Mouse (Mus musculus): ENCODE measurements around the gene Syna. TPM values are rescaled to one million over a fixed set of nuclear protein-coding genes. Genes with fewer than 3 reads are reported as not detected.

The Syna gene
- polyA plus RNA-seq, 1 experiment from 2014 or later, result 0.07 TPM

DNA sequence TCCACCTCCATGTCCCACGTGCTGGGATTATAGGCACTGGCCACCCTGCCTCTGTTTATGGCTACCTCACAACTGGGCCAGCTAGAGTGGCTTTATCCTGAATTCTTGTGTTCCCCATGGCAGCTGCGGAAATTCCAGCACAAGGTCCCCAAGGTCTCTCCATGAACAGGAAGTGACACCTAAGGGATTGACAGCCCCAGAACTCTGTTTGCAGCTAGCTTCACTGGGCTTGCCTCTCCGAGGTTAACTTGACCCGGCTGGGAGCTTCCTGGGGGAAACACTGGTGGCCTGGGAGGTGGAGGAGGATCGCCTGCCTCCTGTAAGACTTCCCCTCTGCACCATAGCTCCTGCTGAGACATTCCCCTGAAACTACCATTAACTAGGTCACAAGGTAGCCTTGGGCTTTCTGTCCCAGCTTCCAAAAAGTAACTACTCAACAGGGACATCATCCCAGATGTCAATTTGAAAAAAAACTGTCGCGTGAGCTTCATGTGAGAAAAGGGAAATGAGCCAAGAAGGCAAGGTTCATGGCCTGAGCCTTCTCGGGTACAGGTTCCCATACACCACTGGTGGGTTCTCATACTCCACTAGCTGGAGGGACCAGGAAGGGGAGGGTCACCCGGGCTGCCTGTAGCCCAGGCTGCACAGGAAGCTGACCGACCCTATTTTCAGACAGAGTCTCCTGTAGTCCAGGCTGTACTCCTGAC, 12.7 kb upstream of the Syna start:
- WGBS, result 33% methylated on average over 10 of the region's 10 CpGs
- Histone ChIP-seq H3K27ac (replicated peaks) (peak overlapping the region; percentile 76), H3K4me1 (replicated peaks; ENCODE audit: control insufficient read depth, insufficient read depth) (no peaks in the 10 kb centered on the region), H3K9ac (ENCODE audit: low read length) (peak overlapping the region; percentile 58; the same call in 1 of the 2 replicates), H3K4me2 (replicated peaks; ENCODE audit: low read depth) (peak overlapping the region; percentile 82), H3K4me3 (ENCODE audit: low read depth, low read length) (peak overlapping the region; percentile 52), H3K36me3 (ENCODE audit: control insufficient read depth, insufficient read depth, low read length) (no peaks in the 10 kb centered on the region), H3K27me3 (ENCODE audit: control insufficient read depth, insufficient read depth, low read length) (no peaks in the 10 kb centered on the region), H3K9me3 (ENCODE audit: control insufficient read depth, low read length) (no peaks in the 10 kb centered on the region)
- no peak for DNase-seq (ENCODE audit: low spot score)
- 0 out of 2 replicates have a peak, but pooled peaks have one; percentile 13 for ATAC-seq (ENCODE audit: low FRiP score, low TSS enrichment)
- no peak for TF ChIP-seq EP300 (optimal IDR thresholded peaks at IDR 0.05)
- no peak for TF ChIP-seq CTCF (IDR thresholded peaks at IDR 0.05; ENCODE audit: low read depth)

DNA sequence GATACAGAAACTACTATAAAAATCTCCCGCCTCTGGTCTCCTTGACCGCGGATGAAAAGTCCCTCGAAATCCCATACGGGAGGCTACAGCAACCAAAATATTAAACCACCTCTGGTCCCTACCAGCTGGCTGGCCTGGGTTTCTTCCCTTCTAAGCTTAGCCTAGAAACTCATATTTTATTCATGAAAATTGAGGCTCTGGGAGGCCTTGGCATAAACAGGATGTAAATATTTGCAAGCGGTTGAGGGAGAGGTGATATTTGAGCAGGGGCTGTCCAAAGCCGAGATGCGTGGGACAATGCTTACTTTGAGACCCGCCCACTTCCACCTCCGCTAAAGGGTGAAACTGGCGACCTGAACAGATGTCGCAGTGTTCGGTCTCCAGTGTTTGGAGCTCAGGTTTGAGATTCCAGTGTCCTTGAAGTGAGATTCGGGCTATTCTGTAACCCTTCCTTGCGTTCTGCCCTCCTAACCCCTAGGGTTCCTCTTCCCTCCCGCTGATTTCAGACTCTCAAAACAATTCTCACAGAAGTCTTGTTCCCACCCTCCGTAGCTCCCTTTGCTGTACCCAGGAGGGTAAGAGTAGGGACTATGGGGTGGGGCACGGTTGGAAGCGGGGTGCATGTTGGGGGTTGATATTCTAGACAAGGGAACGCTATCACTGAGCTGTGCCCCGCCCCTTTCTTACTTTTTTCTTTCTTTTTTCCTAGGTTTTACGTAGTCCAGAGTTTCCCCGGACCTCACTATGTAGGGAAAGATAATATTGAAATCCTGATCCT, 11.9 kb upstream of the Syna start:
- H3K27ac ChIP-seq (replicated peaks), result peak overlapping the region; percentile 76
- no peaks in the 10 kb centered on the region for H3K36me3 ChIP-seq (ENCODE audit: control insufficient read depth, insufficient read depth, low read length)
- H3K4me2 ChIP-seq (replicated peaks; ENCODE audit: low read depth), result peak overlapping the region; percentile 82
- WGBS, result under 1% methylated on average over 23 of the region's 23 CpGs
- ATAC-seq (ENCODE audit: low FRiP score, low TSS enrichment), result peak; percentile 58
- H3K27me3 ChIP-seq (ENCODE audit: control insufficient read depth, insufficient read depth, low read length), result no peaks in the 10 kb centered on the region
- H3K4me1 ChIP-seq (replicated peaks; ENCODE audit: control insufficient read depth, insufficient read depth), result no peaks in the 10 kb centered on the region
- peak overlapping the region; percentile 58 for H3K9ac ChIP-seq (ENCODE audit: low read length)
- peak overlapping the region; percentile 52 for H3K4me3 ChIP-seq (ENCODE audit: low read depth, low read length)
- no peaks in the 10 kb centered on the region for H3K9me3 ChIP-seq (ENCODE audit: control insufficient read depth, low read length)
- TF ChIP-seq CTCF (IDR thresholded peaks at IDR 0.05; ENCODE audit: low read depth) (no peak), EP300 (optimal IDR thresholded peaks at IDR 0.05) (no peak)
- peak; percentile 65 for DNase-seq (ENCODE audit: low spot score)

DNA sequence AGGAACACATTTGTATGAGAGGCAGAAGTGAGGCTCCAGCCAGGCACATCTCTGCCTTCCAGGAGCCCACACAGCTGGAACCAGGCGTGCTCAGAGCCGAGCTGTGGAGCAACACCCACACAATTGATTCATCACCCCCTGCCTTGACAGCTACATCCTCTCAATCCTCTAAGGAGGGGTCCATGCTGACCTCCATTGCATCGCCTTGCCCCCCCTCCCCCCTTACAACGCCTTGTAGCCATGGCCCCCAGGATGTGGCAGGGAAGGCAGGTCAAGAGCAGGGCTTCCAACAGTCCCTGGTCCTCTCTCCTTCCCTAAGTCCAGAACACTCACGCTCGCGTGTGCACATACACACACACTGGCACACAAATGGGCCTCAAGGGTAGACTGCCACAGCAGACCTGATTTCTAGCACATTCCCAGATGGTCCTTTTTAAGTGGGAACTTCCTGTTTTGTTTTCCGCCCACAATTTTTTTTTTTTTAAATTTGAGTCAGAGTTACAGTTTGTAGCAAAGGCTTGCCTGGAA, 9.1 kb upstream of the Syna start:
- H3K4me1 ChIP-seq (replicated peaks; ENCODE audit: control insufficient read depth, insufficient read depth), result no peaks in the 10 kb centered on the region
- peak; percentile 35; the same call in 1 of the 2 replicates for ATAC-seq (ENCODE audit: low FRiP score, low TSS enrichment)
- no peak overlapping the region for H3K4me2 ChIP-seq (replicated peaks; ENCODE audit: low read depth)

DNA sequence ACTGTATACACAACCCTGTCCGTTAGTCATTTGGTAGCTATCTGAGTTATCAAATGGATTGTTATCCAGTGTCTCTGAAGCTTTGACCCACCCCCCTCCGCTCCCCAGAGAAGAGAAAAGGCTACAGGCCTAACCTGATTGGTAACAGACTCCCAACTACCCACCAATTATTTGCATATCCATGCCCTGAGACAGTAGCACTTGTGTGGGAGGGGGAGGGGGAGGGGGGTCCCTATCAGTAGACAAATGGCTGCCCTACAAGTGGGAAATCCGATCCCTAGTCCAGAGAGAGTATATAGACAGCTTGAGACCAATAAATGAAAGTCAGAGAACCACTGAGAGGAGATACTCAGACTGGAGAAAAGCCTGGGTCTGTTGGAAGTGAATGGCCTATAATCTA, 8.1 kb upstream of the Syna start:
- H3K4me2 ChIP-seq (replicated peaks; ENCODE audit: low read depth), result no peak overlapping the region

More for the DNA sequence above, 9.1 kb upstream of the Syna start:
- no peaks in the 10 kb centered on the region for H3K27me3 ChIP-seq (ENCODE audit: control insufficient read depth, insufficient read depth, low read length)
- 39% methylated on average over 8 of the region's 8 CpGs for WGBS
- no peak for DNase-seq (ENCODE audit: low spot score)
- TF ChIP-seq CTCF (IDR thresholded peaks at IDR 0.05; ENCODE audit: low read depth), result no peak
- no peak for TF ChIP-seq EP300 (optimal IDR thresholded peaks at IDR 0.05)
- no peaks in the 10 kb centered on the region for H3K9me3 ChIP-seq (ENCODE audit: control insufficient read depth, low read length)
- H3K27ac ChIP-seq (replicated peaks), result peak overlapping the region; percentile 77
- H3K36me3 ChIP-seq (ENCODE audit: control insufficient read depth, insufficient read depth, low read length), result no peaks in the 10 kb centered on the region
- no peak overlapping the region for H3K9ac ChIP-seq (ENCODE audit: low read length)
- H3K4me3 ChIP-seq (ENCODE audit: low read depth, low read length), result no peak overlapping the region

DNA sequence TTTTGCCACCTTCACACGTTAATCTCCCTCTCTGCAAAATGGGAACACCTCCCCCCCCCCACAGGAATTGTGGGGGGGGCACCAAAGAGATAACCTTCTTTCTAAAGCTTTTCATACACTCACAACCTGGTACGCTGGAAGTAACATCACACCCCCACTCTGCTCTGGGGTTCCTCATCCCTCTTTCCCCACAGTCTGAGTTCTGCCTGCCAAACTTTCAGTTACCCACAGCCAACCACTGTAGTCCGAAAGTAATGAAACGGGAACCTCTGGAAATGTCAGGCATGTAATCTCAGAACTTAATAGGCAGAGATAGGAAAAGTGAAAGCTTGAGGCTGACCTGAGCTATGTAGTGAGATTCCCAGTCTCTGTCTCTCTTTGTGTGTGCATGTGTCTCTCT, 7.5 kb upstream of the Syna start:
- DNase-seq (ENCODE audit: low spot score) (no peak), ATAC-seq (ENCODE audit: low FRiP score, low TSS enrichment) (no peak)
- 81% methylated on average over 4 of the region's 4 CpGs for WGBS
- Histone ChIP-seq H3K4me3 (ENCODE audit: low read depth, low read length) (no peak overlapping the region), H3K9ac (ENCODE audit: low read length) (no peak overlapping the region), H3K36me3 (ENCODE audit: control insufficient read depth, insufficient read depth, low read length) (no peaks in the 10 kb centered on the region), H3K4me1 (replicated peaks; ENCODE audit: control insufficient read depth, insufficient read depth) (no peaks in the 10 kb centered on the region), H3K4me2 (replicated peaks; ENCODE audit: low read depth) (no peak overlapping the region), H3K27ac (replicated peaks) (no peak overlapping the region), H3K9me3 (ENCODE audit: control insufficient read depth, low read length) (no peaks in the 10 kb centered on the region), H3K27me3 (ENCODE audit: control insufficient read depth, insufficient read depth, low read length) (no peaks in the 10 kb centered on the region)
- no peak for TF ChIP-seq CTCF (IDR thresholded peaks at IDR 0.05; ENCODE audit: low read depth)
- no peak for TF ChIP-seq EP300 (optimal IDR thresholded peaks at IDR 0.05)

More for the DNA sequence above, 8.1 kb upstream of the Syna start:
- Histone ChIP-seq H3K27ac (replicated peaks) (peak overlapping the region; percentile 77; the same call in 1 of the 2 replicates), H3K4me3 (ENCODE audit: low read depth, low read length) (no peak overlapping the region), H3K36me3 (ENCODE audit: control insufficient read depth, insufficient read depth, low read length) (no peaks in the 10 kb centered on the region), H3K27me3 (ENCODE audit: control insufficient read depth, insufficient read depth, low read length) (no peaks in the 10 kb centered on the region), H3K9ac (ENCODE audit: low read length) (no peak overlapping the region), H3K4me1 (replicated peaks; ENCODE audit: control insufficient read depth, insufficient read depth) (no peaks in the 10 kb centered on the region), H3K9me3 (ENCODE audit: control insufficient read depth, low read length) (no peaks in the 10 kb centered on the region)
- TF ChIP-seq CTCF (IDR thresholded peaks at IDR 0.05; ENCODE audit: low read depth) (no peak), EP300 (optimal IDR thresholded peaks at IDR 0.05) (no peak)
- ATAC-seq (ENCODE audit: low FRiP score, low TSS enrichment) (no peak), DNase-seq (ENCODE audit: low spot score) (no peak)
- 72% methylated on average over 3 of the region's 3 CpGs for WGBS
